Mouse (Mus musculus) embryonic stem cell, embryonic (primary cell): ENCODE data around the gene Hoxd10.

ENCODE experiments used
- CTCF ChIA-PET, 4 experiments: fragments of 300-600 bp in 2 of 4; fragments of 350-600 bp in 2 of 4; sonication (Branson Sonifier 250); formaldehyde crosslinking; loops; one replicate each; lab custom pipeline; 2022; ENCODE audit warnings: inconsistent platforms in 2 of 4; lab: Charles Lee
- POLR2A ChIA-PET, 4 experiments: fragments of 300-600 bp in 2 of 4; fragments of 350-600 bp in 2 of 4; sonication (Branson Sonifier 250); formaldehyde crosslinking; loops; one replicate each; lab custom pipeline; 2022; ENCODE audit warnings: antibody characterized with exemption in 4 of 4, inconsistent platforms in 1 of 4; lab: Charles Lee

Gene Hoxd10

DNA sequence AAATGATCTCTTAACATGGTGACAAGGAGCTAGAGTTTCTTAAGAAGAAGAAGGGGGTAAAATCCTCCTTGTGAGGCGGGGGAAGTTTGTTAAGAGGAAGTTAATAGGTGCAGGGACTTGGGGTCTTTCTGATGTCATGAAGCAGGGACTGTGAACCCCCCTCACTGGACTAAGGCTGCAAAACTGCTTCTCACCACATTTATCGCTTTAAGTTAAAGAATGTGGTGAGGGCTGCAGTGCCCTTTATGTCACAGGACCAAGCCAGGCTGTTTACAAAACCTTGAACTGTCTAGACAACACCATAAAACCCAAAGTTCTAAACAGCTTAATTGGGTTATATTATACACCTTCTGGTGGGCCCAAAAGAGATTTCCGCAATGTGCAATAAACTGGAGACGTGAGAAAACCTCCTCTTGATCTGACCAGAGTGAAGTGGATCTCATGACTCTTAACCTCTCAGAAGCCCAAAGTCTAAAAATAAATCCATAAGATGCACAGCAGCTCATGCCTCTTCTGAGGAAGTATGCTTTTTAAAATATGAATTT is 6.6 kb upstream of the Hoxd10 start:
- ChIA-PET POLR2A (interaction anchor here in 3 of 4 experiments (0.6 to 1.4 kb wide), 6 partner anchors 21 to 1415 kb away, joined by 3 to 4 read pairs (median 3); no protein-coding TSS in a partner anchor), CTCF (interaction anchor here in 2 of 4 experiments (0.6 to 0.7 kb wide), 2 partner anchors 20 to 621 kb away, joined by 3 to 4 read pairs; no protein-coding TSS in a partner anchor)

DNA sequence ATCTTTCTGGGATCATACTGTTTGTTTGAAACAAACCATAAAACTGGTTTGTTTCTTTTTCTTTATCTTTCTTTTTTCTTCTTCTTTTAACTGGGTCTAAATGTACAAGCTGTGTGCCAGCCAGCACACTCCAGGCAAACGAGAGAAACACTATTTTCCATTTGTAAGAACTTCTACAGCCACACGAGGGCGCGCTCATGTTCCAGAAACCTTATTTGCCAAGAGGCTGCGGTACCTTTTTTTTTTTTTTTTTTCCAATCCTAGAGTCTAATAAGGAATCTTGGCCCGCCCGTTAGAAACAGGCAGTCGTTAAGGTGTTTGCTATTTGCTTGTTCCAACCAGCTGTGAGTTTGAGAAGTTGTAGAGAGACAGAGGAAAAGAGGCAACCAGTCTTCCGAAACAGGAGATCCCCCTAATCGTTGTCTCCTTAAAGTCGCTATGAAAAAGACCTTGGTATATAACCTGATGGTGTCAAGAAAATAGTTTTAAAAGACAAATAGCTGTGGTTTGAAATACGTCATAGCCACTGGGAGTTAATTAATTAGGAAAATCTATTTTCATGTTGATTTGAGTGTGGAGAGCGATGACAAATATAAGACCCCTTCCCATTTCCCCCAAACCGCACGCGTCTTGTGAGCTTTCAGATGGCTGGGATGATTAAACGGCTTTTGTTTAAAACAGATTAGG is 5.3 kb upstream of the Hoxd10 start:
- CTCF ChIA-PET: interaction anchor here (0.6 to 1.2 kb wide), 17 partner anchors 8 to 1171 kb away, joined by 3 to 10 read pairs (median 4); partner anchors contain the start of gene Hoxd9 (in 1 of the 4)
- POLR2A ChIA-PET: interaction anchor here in 2 of 4 experiments (0.7 to 1.4 kb wide), 3 partner anchors 14 to 57 kb away, joined by 3 to 6 read pairs (median 3); no protein-coding TSS in a partner anchor

DNA sequence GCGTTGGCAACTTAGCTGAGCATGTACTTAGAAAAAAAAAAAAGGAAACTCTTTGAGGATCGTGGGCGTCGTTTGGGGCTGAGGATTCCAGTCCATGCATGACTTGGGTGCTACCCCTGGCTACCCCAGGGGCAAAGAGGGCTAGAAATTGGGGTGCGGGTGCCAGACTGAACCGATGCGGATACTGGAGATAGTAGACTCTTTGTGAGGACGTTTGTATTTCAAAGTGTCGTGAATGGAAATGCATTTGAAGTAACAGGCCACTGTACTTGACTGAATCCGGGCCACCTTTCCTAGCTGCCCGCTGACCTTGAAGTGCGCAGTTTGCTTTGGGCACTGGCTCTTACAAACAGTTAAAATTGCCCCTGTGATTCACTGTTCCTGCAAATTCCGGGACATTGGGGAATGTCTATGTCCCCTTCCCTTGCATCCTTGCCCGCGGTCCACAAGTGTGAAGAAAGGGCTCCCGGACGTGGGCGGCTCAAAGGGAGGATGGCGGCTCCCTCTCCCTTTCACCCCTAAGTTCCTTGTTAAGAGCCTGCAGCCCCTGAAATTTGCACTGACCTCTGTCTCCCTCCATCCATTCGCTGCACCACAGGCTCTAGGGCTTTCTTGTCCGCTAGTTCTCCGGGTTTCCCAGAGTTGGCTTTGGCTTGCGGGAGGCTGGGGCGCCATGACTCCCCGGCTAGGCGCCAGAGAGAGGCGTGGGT is 4.6 kb upstream of the Hoxd10 start:
- POLR2A ChIA-PET: interaction anchor here in 1 of 4 experiments (1.1 kb wide), 1 partner anchor 19 kb away, joined by 5 read pairs; no protein-coding TSS in a partner anchor
- CTCF ChIA-PET: interaction anchor here (0.6 to 1.2 kb wide), 8 partner anchors 9 to 879 kb away, joined by 3 to 10 read pairs (median 4); no protein-coding TSS in a partner anchor

DNA sequence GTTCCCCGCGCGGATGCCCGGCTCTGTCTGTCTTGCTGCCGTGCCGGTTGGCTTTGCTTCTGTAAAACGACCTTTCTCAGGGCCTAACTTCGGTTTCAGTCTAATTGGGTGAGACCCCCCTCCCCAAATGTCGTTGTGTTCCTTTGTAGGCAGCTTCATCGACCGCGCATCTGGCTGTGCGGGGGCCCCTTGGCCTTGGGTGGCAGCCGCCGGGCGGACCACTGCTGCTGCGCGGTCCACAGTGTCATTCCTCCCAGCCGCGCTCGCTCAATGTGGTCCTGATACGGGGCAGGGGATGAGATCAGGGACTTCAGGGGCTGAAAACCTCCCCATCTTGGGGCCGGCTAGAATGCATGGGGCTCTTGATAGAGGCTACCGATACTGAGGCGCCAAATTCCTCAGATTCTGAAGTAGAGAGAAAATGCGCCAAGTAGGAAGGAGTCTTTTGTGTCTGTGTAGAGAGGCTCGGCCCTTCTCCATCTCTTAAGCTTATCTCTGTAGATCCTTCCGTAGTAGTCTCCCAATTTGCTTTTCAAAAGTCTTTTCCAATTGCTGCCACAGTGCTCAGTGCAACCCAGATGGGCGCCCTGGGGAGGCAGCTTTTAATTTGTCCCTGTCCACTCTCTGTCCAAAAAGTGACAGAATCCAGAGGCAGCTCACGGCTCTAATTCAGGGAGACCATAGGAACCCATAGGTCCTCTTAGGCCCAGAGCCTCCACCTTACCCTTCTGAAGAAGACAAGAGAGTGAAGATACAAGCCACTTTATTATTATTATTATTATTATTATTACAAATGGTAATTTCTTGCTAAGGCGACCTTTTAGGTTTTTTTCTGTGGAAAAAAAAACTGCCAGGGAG is 3.8 kb upstream of the Hoxd10 start:
- CTCF ChIA-PET: interaction anchor here in 1 of 4 experiments (1.2 kb wide), 1 partner anchor 15 kb away, joined by 3 read pairs; no protein-coding TSS in a partner anchor
- POLR2A ChIA-PET: interaction anchor here in 1 of 4 experiments (0.5 to 1.1 kb wide), 3 partner anchors 12 to 180 kb away, joined by 4 to 5 read pairs (median 4); no protein-coding TSS in a partner anchor

DNA sequence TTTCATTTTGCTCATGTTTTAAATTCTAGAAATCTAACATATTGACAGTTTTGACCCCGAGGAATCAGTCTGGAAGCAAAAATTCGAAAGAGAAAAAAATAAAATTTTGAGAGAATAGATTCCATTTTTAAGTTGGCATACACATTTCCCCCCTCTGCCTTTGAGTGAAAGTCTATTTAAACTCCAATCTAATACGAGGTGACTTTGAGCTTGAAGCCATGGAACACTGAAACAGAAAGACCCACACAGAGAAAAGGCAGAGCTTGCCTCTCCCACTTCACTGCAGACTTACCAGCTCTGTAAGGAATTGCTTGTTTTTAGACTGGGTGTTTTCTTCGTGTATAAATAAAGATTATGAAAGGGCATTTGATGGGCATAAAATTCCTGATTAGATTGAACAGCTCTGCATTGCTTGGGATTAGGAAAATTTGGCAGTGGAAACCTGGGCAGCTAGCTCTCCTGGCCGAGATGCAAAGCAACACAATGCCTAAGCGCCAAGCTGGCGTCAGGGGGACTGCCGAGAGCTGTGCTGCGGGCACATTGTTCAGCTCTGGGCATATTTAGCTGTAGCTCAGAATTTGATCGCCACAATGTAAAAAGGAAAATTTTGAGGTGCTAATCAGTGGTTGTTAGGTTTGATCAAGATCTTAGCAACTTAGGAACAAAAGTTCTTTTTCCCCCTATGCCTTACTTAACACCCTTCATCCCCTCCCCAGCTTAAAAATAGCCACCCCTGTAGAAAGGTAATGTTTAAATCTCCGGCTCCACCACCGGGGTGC is 2.7 kb upstream of the Hoxd10 start:
- ChIA-PET POLR2A (interaction anchor here in 2 of 4 experiments (0.5 to 1.8 kb wide), 8 partner anchors 11 to 45 kb away, joined by 3 to 6 read pairs (median 4); no protein-coding TSS in a partner anchor), CTCF (interaction anchor here in 3 of 4 experiments (0.6 to 2.7 kb wide), 6 partner anchors 10 to 462 kb away, joined by 3 to 9 read pairs (median 3); partner anchors contain the start of genes Hoxd11 (in 1 of the 3), Hoxd3 (in 1 of the 3) and Hoxd4 (in 1 of the 3))

DNA sequence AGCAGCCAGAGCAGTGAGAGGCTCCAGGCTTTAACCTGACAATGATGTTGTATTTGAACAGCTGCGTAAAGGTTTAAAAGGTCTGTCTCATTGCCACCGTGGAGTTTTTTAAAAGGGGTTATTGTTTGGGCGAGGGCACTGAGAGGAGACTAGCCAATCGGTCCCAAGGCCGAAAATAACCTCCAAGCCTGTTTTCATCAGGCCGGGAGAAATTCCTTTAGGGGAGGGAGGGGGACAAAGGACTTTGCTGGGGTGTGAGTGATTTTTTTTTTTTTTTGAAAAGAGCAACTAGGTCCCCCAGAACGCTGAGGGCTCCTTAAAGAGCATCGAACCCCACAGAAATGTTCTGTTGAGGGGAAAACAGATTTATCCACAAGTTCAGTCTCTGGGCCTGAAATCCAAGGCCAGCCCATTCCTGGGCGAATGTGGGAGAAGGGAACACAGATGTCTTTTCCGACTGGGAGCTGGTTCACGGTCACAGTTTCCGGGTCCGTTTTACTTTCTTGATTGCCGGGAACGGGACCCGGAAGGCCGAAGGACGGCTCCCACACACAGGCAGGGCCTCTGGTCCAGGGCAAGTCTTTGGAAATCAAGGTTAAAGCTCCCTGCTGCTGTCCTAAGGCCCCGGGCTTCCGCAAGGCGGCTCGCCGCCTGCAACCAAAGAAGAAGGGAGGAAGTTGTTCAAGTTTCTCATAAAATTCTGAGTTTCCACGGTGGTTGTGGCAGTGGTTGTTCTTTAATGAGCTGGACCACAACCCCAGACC is 2.0 kb upstream of the Hoxd10 start:
- CTCF ChIA-PET: interaction anchor here (0.6 to 2.7 kb wide), 8 partner anchors 11 to 461 kb away, joined by 3 to 9 read pairs (median 3); partner anchors contain the start of genes Hoxd11 (in 1 of the 4), Hoxd3 (in 1 of the 4) and Hoxd4 (in 1 of the 4)
- POLR2A ChIA-PET: interaction anchor here in 2 of 4 experiments (0.6 to 1.8 kb wide), 10 partner anchors 10 to 912 kb away, joined by 3 to 5 read pairs (median 3); partner anchors contain the start of genes Hoxd11 (in 1 of the 2) and Hoxd13 (in 1 of the 2)

DNA sequence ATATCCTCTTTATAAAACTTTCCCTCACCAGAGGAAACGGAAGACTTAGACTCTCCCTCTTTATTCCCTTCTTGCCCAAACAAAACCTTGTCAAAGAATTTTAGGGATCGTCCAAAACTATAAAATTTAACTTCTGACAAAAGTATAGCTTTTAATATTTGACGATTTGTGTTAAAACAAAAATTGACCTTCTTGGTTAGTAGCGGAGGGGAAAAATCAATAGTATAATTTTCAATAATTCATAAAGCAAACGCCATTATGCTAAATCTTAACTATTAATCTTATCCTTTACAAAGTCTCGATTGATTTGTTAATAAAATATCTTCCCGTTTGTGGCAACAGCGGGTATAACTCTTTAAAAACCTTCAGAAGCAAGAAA is 1.4 kb upstream of the Hoxd10 start:
- POLR2A ChIA-PET: interaction anchor here (0.6 to 1.8 kb wide), 9 partner anchors 9 to 912 kb away, joined by 3 to 5 read pairs (median 3); partner anchors contain the start of genes Hoxd11 (in 1 of the 4) and Hoxd13 (in 1 of the 4)
- CTCF ChIA-PET: interaction anchor here (0.6 to 2.7 kb wide), 8 partner anchors 10 to 460 kb away, joined by 3 to 8 read pairs (median 3); partner anchors contain the start of gene Hoxd11 (in 1 of the 4)

DNA sequence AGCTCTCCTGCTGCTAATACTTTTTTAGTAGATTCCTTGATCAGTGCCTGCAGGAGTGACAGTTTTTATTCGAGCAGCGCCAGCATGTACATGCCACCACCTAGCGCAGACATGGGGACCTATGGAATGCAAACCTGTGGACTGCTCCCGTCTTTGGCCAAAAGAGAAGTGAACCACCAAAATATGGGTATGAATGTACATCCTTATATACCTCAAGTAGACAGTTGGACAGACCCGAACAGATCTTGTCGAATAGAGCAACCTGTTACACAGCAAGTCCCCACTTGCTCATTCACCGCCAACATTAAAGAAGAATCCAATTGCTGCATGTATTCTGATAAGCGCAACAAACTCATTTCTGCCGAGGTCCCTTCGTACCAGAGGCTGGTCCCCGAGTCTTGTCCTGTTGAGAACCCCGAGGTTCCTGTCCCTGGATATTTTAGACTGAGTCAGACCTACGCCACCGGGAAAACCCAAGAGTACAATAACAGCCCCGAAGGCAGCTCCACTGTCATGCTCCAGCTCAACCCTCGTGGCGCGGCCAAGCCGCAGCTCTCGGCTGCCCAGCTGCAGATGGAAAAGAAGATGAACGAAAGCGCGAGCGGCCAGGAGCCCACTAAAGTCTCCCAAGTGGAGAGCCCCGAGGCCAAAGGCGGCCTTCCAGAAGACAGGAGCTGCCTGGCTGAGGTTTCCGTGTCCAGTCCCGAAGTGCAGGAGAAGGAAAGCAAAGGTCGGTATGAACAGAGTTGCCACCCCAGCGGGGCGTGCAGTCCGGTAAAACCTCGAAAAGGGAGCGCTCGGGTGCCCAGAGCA is 477 bp downstream of the Hoxd10 start:
- POLR2A ChIA-PET: interaction anchor here in 3 of 4 experiments (0.6 to 1.8 kb wide), 9 partner anchors 9 to 1012 kb away, joined by 3 to 4 read pairs (median 3); partner anchors contain the start of genes Hoxd11 (in 1 of the 3) and Nfe2l2 (in 1 of the 3)
- CTCF ChIA-PET: interaction anchor here in 3 of 4 experiments (1.0 to 2.7 kb wide), 12 partner anchors 8 to 459 kb away, joined by 3 to 8 read pairs (median 3); no protein-coding TSS in a partner anchor

DNA sequence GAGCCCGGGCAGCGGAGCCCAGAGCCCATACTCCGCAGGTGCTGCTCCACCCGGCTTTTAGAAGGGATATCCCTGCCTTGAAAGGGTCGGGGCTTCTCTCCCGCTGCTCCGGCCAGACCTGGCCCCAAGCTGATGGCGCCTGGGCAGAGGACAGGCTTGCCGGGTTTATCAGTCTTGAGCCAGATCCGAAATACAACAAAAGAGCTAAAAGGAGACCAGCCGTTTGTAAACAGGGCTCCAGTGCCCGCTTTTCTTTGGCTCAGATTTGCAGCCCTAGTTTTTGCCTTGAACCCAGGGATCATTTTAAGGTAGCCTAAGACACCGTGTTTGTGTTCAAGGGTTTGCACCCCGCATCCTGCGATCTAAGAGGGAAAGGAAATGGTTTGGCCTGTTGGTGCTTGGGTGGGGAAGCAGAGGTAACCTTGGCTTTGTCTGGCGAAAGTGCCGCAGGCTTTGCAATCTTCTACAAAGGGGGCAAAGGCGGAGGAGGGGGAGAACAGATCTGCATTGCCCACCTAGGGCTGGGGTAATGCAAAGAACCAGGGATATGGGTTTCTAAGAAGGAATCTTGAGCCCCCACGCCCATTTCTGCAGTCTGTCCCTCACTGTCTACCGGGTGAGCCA is 1.2 kb downstream of the Hoxd10 start:
- ChIA-PET POLR2A (interaction anchor here in 2 of 4 experiments (0.6 to 1.8 kb wide), 5 partner anchors 12 to 1011 kb away, joined by 3 to 4 read pairs (median 4); partner anchors contain the start of genes Hoxd11 (in 1 of the 2) and Nfe2l2 (in 1 of the 2)), CTCF (interaction anchor here (0.6 to 1.8 kb wide), 7 partner anchors 9 to 444 kb away, joined by 3 to 6 read pairs (median 3); no protein-coding TSS in a partner anchor)

DNA sequence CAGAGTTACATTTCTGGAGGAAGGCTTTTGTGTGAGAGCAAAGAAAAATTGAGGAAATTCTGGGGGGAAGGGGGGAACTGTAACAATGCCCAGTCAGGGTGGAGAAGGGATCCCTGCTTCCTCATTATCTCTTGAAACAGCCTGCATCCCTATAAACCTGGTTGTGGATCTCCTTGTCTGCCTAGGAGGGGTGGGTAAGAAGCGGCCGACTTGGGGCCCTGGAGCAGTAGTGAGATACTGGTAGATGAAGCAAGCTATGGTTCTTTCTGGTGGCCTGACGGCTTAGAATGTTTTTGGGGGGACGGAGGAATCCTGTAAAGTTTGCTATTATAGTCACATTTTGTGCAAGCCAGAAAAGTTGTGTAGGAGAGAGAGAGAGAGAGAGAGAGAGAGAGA is 1.7 kb downstream of the Hoxd10 start:
- ChIA-PET CTCF (interaction anchor here (0.6 to 1.8 kb wide), 6 partner anchors 9 to 444 kb away, joined by 3 to 6 read pairs (median 3); no protein-coding TSS in a partner anchor), POLR2A (interaction anchor here in 1 of 4 experiments (1.0 to 1.8 kb wide), 3 partner anchors 12 to 14 kb away, joined by 3 to 4 read pairs (median 4); partner anchors contain the start of gene Hoxd11)

DNA sequence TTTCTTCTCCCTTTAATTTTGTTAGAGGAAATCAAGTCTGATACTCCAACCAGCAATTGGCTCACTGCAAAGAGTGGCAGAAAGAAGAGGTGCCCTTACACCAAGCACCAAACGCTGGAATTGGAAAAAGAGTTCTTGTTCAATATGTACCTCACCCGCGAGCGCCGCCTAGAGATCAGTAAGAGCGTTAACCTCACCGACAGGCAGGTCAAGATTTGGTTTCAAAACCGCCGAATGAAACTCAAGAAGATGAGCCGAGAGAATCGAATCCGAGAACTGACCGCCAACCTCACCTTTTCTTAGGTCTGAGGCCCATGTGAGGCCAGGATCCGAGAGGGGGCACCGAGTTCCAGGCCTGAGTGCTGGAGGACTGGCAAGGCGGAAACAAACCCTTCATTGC is 2.3 kb downstream of the Hoxd10 start:
- POLR2A ChIA-PET: no interaction called here

DNA sequence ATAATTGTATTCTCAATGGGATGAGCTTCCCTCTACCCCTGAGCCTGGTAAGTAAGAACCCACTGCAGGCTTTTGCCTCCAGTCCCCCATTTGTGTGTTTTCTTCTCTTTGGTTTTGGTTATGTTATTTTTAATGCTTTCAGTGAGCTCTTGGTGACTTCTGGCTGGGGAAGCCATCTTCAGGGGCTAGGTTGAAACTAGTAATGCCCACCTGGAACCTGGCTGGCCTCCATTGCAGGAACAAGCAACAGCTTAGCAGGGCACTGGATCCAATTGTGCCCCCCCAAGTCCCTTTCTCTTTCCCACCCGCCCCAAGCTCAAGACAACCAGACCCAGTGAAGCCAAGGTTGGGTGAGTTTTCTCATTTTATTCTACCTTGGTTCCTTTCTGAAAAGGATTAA is 3.7 kb downstream of the Hoxd10 start:
- ChIA-PET POLR2A (interaction anchor here in 1 of 4 experiments (0.6 to 0.9 kb wide), 3 partner anchors 20 to 184 kb away, joined by 4 to 5 read pairs (median 4); no protein-coding TSS in a partner anchor), CTCF (interaction anchor here in 2 of 4 experiments (0.6 to 0.7 kb wide), 2 partner anchors 8 to 68 kb away, joined by 3 to 4 read pairs; no protein-coding TSS in a partner anchor)

More for the DNA sequence above, 2.3 kb downstream of the Hoxd10 start:
- CTCF ChIA-PET: no interaction called here

DNA sequence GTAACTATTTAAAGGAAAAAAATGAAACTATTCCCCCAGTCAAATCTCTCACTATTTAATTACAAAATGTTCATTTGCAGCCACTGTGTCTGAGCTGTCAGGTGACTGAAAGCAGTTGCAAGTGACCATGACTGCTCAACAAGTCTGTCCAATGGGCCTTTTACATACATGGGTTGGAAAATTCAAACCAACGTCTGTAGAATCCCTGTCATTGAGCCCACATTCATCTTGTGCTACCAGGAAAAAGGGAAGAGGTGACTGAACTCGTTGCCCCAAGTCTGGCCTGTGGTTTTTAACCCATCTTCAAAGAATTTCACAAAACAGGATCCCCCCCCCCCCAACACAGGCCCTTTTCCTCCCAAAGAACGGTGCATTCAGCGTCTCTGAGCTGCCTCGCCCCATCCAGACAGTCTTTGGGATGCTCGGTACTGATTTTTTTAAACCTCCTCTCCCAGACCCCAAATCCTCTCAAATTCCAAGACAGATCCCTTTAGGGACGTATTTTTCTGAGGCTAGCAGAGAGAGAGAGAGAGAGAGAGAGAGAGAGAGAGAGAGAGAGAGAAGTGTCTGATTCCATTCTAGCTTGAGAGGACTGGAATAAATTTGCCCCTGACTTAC is 4.2 kb downstream of the Hoxd10 start:
- CTCF ChIA-PET: interaction anchor here in 2 of 4 experiments (0.5 to 0.7 kb wide), 5 partner anchors 7 to 357 kb away, joined by 3 to 4 read pairs (median 3); no protein-coding TSS in a partner anchor

More for the DNA sequence above, 4.2 kb downstream of the Hoxd10 start:
- POLR2A ChIA-PET: interaction anchor here in 1 of 4 experiments (0.6 to 0.9 kb wide), 4 partner anchors 20 to 1171 kb away, joined by 3 to 5 read pairs (median 4); no protein-coding TSS in a partner anchor
